Comparison of ENCODE assay signal across 21 mouse cellular contexts in genomic region chr10:75333176-75333776, GRCm38 (mm10). TPM values are rescaled to one million over a fixed set of nuclear protein-coding genes. Genes with fewer than 3 reads are reported as not detected.
DNase-seq lines count a peak whose midpoint lies in the region; ATAC-seq lines count a peak whose summit lies in the region.
"Had no signal": no experiment of that assay in that cellular context is flagged by ENCODE, and none has a peak within 500 bp of the region (broad histone marks: within the 10 kb centered on the region; RNA-seq: fewer than 3 reads in every experiment).

No protein-coding gene starts in this region.

- peaks cover 82% of the 10 kb centered on the region for H3K36me3 ChIP-seq in megakaryocyte, embryonic 14.5 days (replicated peaks; ENCODE audit: low read length)
- H3K36me3 ChIP-seq in hindbrain, embryonic 11.5 days (ENCODE audit: control insufficient read depth, insufficient read depth, low read length): no peaks in the 10 kb centered on the region
- H3K36me3 ChIP-seq: limb, embryonic 10.5 days; liver, embryonic 13.5 days; midbrain, embryonic 15.5 days had no signal

- no peaks in the 10 kb centered on the region for H3K27me3 ChIP-seq in megakaryocyte, embryonic 14.5 days (replicated peaks)
- no peaks in the 10 kb centered on the region for H3K27me3 ChIP-seq in hindbrain, embryonic 11.5 days (ENCODE audit: control insufficient read depth, insufficient read depth, low read length)
- H3K27me3 ChIP-seq: forebrain, embryonic 13.5 days; liver, embryonic 13.5 days; midbrain, embryonic 15.5 days had no signal

- H3K27ac ChIP-seq in hindbrain, embryonic 11.5 days (ENCODE audit: low read depth, low read length): no peak overlapping the region
- H3K27ac ChIP-seq: forebrain, embryonic 13.5 days; hindbrain, embryonic 14.5 days; left cerebral cortex, adult 2 months; limb, embryonic 10.5 days; liver, embryonic 13.5 days; midbrain, embryonic 15.5 days had no signal

- 91% methylated on average over 23 of the region's 23 CpGs for WGBS in hindbrain, embryonic 11.5 days

- peak; percentile 47 for ATAC-seq in cerebellum, adult (ENCODE audit: insufficient number of reproducible peaks, low FRiP score, low TSS enrichment)
- ATAC-seq in megakaryocyte, adult 5-6 weeks (ENCODE audit: poor library complexity, severe bottlenecking): no peak
- ATAC-seq in hindbrain, embryonic 11.5 days (ENCODE audit: low FRiP score): no peak
- ATAC-seq: CD4-positive, CD25-positive, alpha-beta regulatory T cell, adult 4 months; forebrain, embryonic 13.5 days; intestine, embryonic 16.5 days; midbrain, embryonic 15.5 days had no signal

- H3K9ac ChIP-seq in hindbrain, embryonic 11.5 days (ENCODE audit: low read depth, low read length): no peak overlapping the region
- H3K9ac ChIP-seq: forebrain, embryonic 13.5 days; hindbrain, embryonic 14.5 days; liver, embryonic 13.5 days; midbrain, embryonic 15.5 days had no signal

- peak overlapping the region; percentile 21 for H3K4me3 ChIP-seq in megakaryocyte, embryonic 14.5 days (replicated peaks)
- H3K4me3 ChIP-seq in hindbrain, embryonic 11.5 days (ENCODE audit: low read depth, low read length): no peak overlapping the region
- H3K4me3 ChIP-seq: forebrain, embryonic 13.5 days; left cerebral cortex, adult 2 months; limb, embryonic 10.5 days; liver, embryonic 13.5 days; midbrain, embryonic 15.5 days had no signal

- DNase-seq in cerebellum, postnatal 4 days (ENCODE audit: low spot score in 2 of 2): no peak
- peak; percentile 23 for DNase-seq in cerebellum, adult 8-10 months
- DNase-seq in layer of hippocampus, adult 9-11 months: no peak
- DNase-seq in spleen, postnatal 10 days (ENCODE audit: low spot score in 2 of 2): no peak
- DNase-seq in hindbrain, embryonic 11.5 days (ENCODE audit: low spot score): no peak
- DNase-seq: adrenal gland, postnatal 36 days; gastrocnemius, postnatal 36 days; kidney, postnatal 10 days; liver, embryonic 13.5 days; right cerebral cortex, postnatal 4 days; thymus, adult 2 months had no signal

- peaks cover 73% of the 10 kb centered on the region for H3K4me1 ChIP-seq in megakaryocyte, embryonic 14.5 days
- H3K4me1 ChIP-seq in hindbrain, embryonic 11.5 days (replicated peaks; ENCODE audit: control insufficient read depth, insufficient read depth, low read length): no peaks in the 10 kb centered on the region; the same call in 1 of the 2 replicates
- H3K4me1 ChIP-seq: forebrain, embryonic 13.5 days; limb, embryonic 10.5 days; midbrain, embryonic 15.5 days had no signal

- H3K9me3 ChIP-seq in megakaryocyte, embryonic 14.5 days: 0 out of 2 replicates have a peak, but pooled peaks cover 6% of the 10 kb centered on the region
- no peaks in the 10 kb centered on the region for H3K9me3 ChIP-seq in hindbrain, embryonic 11.5 days (ENCODE audit: control insufficient read depth, low read length)
- H3K9me3 ChIP-seq: forebrain, embryonic 13.5 days; limb, embryonic 10.5 days; liver, embryonic 13.5 days; midbrain, embryonic 15.5 days had no signal

- H3K4me2 ChIP-seq in hindbrain, embryonic 11.5 days (replicated peaks; ENCODE audit: low read depth, low read length): no peak overlapping the region
- H3K4me2 ChIP-seq: forebrain, embryonic 13.5 days; hindbrain, embryonic 14.5 days; liver, embryonic 13.5 days; midbrain, embryonic 15.5 days had no signal

RNA-seq across cellular contexts. Expression of gene Adora2a, which starts 16.6 kb away (rescaled TPM):
- 10.7 and 16.9 TPM in 2 replicates for polyA plus RNA-seq in megakaryocyte, embryonic 14.5 days (2012; ENCODE audit: insufficient read depth, low replicate concordance)
- total RNA-seq in megakaryocyte, adult 5-6 weeks (2015): 3.3 TPM in 2 replicates
- 2.6 and 3.0 TPM in 2 replicates for total RNA-seq in megakaryocyte, adult 5-6 weeks (2017)
- polyA plus RNA-seq in hindbrain, embryonic 11.5 days (2014; fragmentation: Nextera tagmentation; extraction: Ambion mirVana): 4.1 and 5.0 TPM in 2 replicates
